Mouse (Mus musculus) thymus, postnatal 0 days (tissue): ENCODE measurements at regions not wholly inside any gene's neighbourhood (a gene's known extent, or its start where the extent isn't known, plus 50 kb on each side); places are given as distances from the start of the nearest gene placed in this dataset.

ENCODE experiments used
- DNase-seq: peaks from one replicate; pipeline ENCODE4 v3.0.0-alpha.2; 2015; ENCODE audit warnings: low spot score

DNA sequence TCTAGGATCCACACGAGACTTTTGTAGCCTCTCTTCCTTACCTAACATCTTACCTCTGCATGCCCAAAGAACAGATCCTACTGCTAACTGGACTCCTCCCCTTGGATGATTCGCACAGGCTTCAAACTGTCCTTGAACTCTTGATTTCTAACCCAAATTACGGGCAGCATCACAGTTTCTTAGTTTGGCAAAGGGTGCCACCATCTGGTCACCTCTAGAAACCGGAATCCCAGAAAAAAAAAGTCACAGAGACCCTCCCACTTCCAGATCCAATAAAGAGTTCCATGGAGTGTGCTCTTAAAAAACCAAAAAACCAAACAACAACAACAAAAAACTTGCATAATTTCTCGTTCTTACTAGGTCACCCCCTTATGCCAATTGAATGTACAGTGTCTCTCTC, 77.3 kb upstream of the Nrsn1 start:
- DNase-seq = no peak

- DNase-seq = no peak
Observed at GRCm38 (mm10) chr13:25343309-25343708, 73.0 kb upstream of the Nrsn1 start.

DNA sequence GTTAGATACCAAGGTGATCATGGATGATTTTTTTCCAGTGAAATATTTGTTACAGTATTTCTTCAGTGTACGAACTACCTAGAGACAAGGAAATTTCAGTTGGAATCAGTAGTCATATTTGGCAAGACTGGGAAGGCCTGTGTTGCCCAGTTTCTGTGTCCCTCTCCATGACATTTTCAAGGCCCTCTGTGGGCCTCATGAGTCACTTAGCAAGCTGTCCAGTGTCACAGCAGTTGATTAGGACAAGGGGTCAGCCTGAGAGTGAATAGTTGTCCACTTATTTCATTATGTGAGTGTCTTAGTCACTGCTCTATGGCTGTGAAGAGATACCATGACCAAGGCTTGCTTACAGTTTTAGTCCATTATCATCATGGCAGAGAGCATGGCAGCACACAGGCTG, 71.5 kb upstream of the Nrsn1 start:
- DNase-seq = no peak

GRCm38 (mm10) chr13:25333803-25334202, 63.5 kb upstream of the Nrsn1 start:
- DNase-seq = no peak
